Mouse (Mus musculus) liver, embryonic 16.5 days (tissue): ENCODE data around the gene Uaca. TPM values are rescaled to one million over a fixed set of nuclear protein-coding genes. Genes with fewer than 3 reads are reported as not detected.

Experiments used
- ATAC-seq: fragments of 200-750 bp; cut with Nextera tagmentation; 2 replicates; pipeline ENCODE4 v1.8.0; 2017; ENCODE audit warnings: low read depth, mild to moderate bottlenecking, moderate number of reproducible peaks, moderate library complexity
- H3K27ac ChIP-seq: fragments of 300-500 bp; sonication (generic); 2 replicates; pipeline ENCODE4 v1.5.1; 2014; ENCODE audit warnings: mild to moderate bottlenecking, low read length
- H3K27me3 ChIP-seq: fragments of 300-500 bp; sonication (generic); 2 replicates; pipeline ENCODE4 v1.6.1; 2014; ENCODE audit warnings: low read depth, low read length, mixed read lengths; ENCODE audit not compliant: control insufficient read depth, insufficient read depth
- H3K36me3 ChIP-seq: fragments of 300-500 bp; sonication (generic); 2 replicates; pipeline ENCODE4 v1.6.1; 2014; ENCODE audit warnings: mild to moderate bottlenecking; ENCODE audit not compliant: control insufficient read depth, insufficient read depth
- H3K4me1 ChIP-seq: fragments of 300-500 bp; sonication (generic); 2 replicates; pipeline ENCODE4 v1.6.1; 2014; ENCODE audit warnings: low read depth, low read length, mixed read lengths; ENCODE audit not compliant: control insufficient read depth
- H3K4me2 ChIP-seq: fragments of 300-500 bp; sonication (generic); 2 replicates; pipeline ENCODE4 v1.6.1; 2014; ENCODE audit warnings: low read depth, low read length, mixed read lengths
- H3K4me3 ChIP-seq: fragments of 300-500 bp; sonication (generic); 2 replicates; pipeline ENCODE4 v1.5.1; 2014; ENCODE audit warnings: low read depth, mild to moderate bottlenecking, low read length
- H3K9ac ChIP-seq: fragments of 300-500 bp; sonication (generic); 2 replicates; pipeline ENCODE4 v1.6.1; 2014; ENCODE audit warnings: low read depth, low read length
- H3K9me3 ChIP-seq: fragments of 300-500 bp; sonication (generic); replicated peaks from 2 replicates; pipeline ENCODE4 v1.6.1; 2016; ENCODE audit warnings: low read length; ENCODE audit not compliant: control insufficient read depth
- WGBS: fragments of 180-500 bp; shearing (Covaris S2); extraction: QIAGEN DNeasy Blood & Tissue Kit; methylation state at CpG from one replicate; pipeline ENCODE4 v1.1.7; 2014; ENCODE audit not compliant: insufficient replicate concordance; 5-methylcytosine and 5-hydroxymethylcytosine counted together
- polyA plus RNA-seq: library from polyadenylated mRNA; unstranded; fragments of >200 nt; fragmentation: Nextera tagmentation; extraction: Ambion mirVana; gene quantifications from 2 replicates; pipeline ENCODE4 v1.2.1, GENCODE M21; 2015

The Uaca gene
- polyA plus RNA-seq, 1 experiment from 2014 or later, result 3.0 TPM

- Histone ChIP-seq H3K4me2 (no peak overlapping the region), H3K9ac (no peak overlapping the region), H3K27me3 (no peaks in the 10 kb centered on the region), H3K27ac (no peak overlapping the region), H3K4me1 (no peaks in the 10 kb centered on the region), H3K36me3 (no peaks in the 10 kb centered on the region), H3K4me3 (no peak overlapping the region), H3K9me3 (no peaks in the 10 kb centered on the region)
- no peak for ATAC-seq
- WGBS, result 27% methylated on average over 6 of the region's 6 CpGs
Observed at GRCm38 (mm10) chr9:60756258-60756657, 38.1 kb upstream of the Uaca start.

- ATAC-seq, result no peak
- Histone ChIP-seq H3K36me3 (no peaks in the 10 kb centered on the region), H3K4me1 (no peaks in the 10 kb centered on the region), H3K27ac (no peak overlapping the region), H3K27me3 (no peaks in the 10 kb centered on the region), H3K9ac (no peak overlapping the region), H3K4me3 (no peak overlapping the region), H3K4me2 (no peak overlapping the region), H3K9me3 (no peaks in the 10 kb centered on the region)
- WGBS, result 49% methylated on average over 15 of the region's 15 CpGs
Observed at GRCm38 (mm10) chr9:60756866-60757740, 37.2 kb upstream of the Uaca start.

- Histone ChIP-seq H3K36me3 (no peaks in the 10 kb centered on the region), H3K9me3 (no peaks in the 10 kb centered on the region), H3K4me2 (no peak overlapping the region), H3K27ac (no peak overlapping the region), H3K27me3 (no peaks in the 10 kb centered on the region), H3K9ac (no peak overlapping the region), H3K4me1 (no peaks in the 10 kb centered on the region), H3K4me3 (no peak overlapping the region)
- no peak for ATAC-seq
- 16% methylated on average over 5 of the region's 5 CpGs for WGBS
Observed at GRCm38 (mm10) chr9:60757817-60758216, 36.5 kb upstream of the Uaca start.

GRCm38 (mm10) chr9:60759436-60760007, 34.8 kb upstream of the Uaca start:
- H3K4me1 ChIP-seq, result no peaks in the 10 kb centered on the region
- no peak overlapping the region for H3K4me3 ChIP-seq
- H3K9ac ChIP-seq, result no peak overlapping the region
- WGBS, result 52% methylated on average over 10 of the region's 10 CpGs
- no peak for ATAC-seq
- H3K36me3 ChIP-seq, result no peaks in the 10 kb centered on the region
- no peaks in the 10 kb centered on the region for H3K9me3 ChIP-seq
- H3K27me3 ChIP-seq, result no peaks in the 10 kb centered on the region
- H3K4me2 ChIP-seq, result no peak overlapping the region
- H3K27ac ChIP-seq, result no peak overlapping the region

- Histone ChIP-seq H3K9me3 (no peaks in the 10 kb centered on the region), H3K9ac (no peak overlapping the region), H3K4me1 (no peaks in the 10 kb centered on the region), H3K4me2 (no peak overlapping the region), H3K4me3 (no peak overlapping the region), H3K27me3 (no peaks in the 10 kb centered on the region), H3K27ac (no peak overlapping the region), H3K36me3 (no peaks in the 10 kb centered on the region)
- whole genome bisulfite sequencing, result 16% methylated on average over 2 of the region's 2 CpGs
- ATAC-seq, result no peak
Observed at GRCm38 (mm10) chr9:60765181-60765580, 29.2 kb upstream of the Uaca start.

GRCm38 (mm10) chr9:60768393-60768792, 25.9 kb upstream of the Uaca start:
- Histone ChIP-seq H3K4me3 (no peak overlapping the region), H3K27me3 (no peaks in the 10 kb centered on the region), H3K9me3 (no peaks in the 10 kb centered on the region), H3K27ac (no peak overlapping the region), H3K4me1 (no peaks in the 10 kb centered on the region), H3K36me3 (no peaks in the 10 kb centered on the region), H3K4me2 (no peak overlapping the region), H3K9ac (no peak overlapping the region)
- no peak for ATAC-seq
- WGBS, result 72% methylated on average over 9 of the region's 9 CpGs

GRCm38 (mm10) chr9:60769711-60770111, 24.6 kb upstream of the Uaca start:
- Histone ChIP-seq H3K36me3 (no peaks in the 10 kb centered on the region), H3K27me3 (no peaks in the 10 kb centered on the region), H3K4me3 (no peak overlapping the region), H3K9ac (no peak overlapping the region), H3K9me3 (no peaks in the 10 kb centered on the region), H3K4me2 (no peak overlapping the region), H3K27ac (no peak overlapping the region), H3K4me1 (no peaks in the 10 kb centered on the region)
- no peak for ATAC-seq
- WGBS, result 20% methylated on average over 6 of the region's 6 CpGs

GRCm38 (mm10) chr9:60773713-60774112, 20.6 kb upstream of the Uaca start:
- Histone ChIP-seq H3K9ac (no peak overlapping the region), H3K4me1 (no peaks in the 10 kb centered on the region), H3K4me2 (no peak overlapping the region), H3K4me3 (no peak overlapping the region), H3K27me3 (no peaks in the 10 kb centered on the region), H3K27ac (no peak overlapping the region), H3K36me3 (no peaks in the 10 kb centered on the region), H3K9me3 (no peaks in the 10 kb centered on the region)
- 45% methylated on average over 2 of the region's 2 CpGs for WGBS
- no peak for ATAC-seq

GRCm38 (mm10) chr9:60776899-60777298, 17.4 kb upstream of the Uaca start:
- Histone ChIP-seq H3K4me1 (no peaks in the 10 kb centered on the region), H3K4me3 (no peak overlapping the region), H3K9ac (no peak overlapping the region), H3K9me3 (no peaks in the 10 kb centered on the region), H3K36me3 (no peaks in the 10 kb centered on the region), H3K4me2 (no peak overlapping the region), H3K27me3 (no peaks in the 10 kb centered on the region), H3K27ac (no peak overlapping the region)
- no peak for ATAC-seq
- WGBS, result 61% methylated on average over 9 of the region's 9 CpGs
